Mouse (Mus musculus) G1E (cell line): ENCODE data around the gene Fam222a.

Experiments
- CTCF ChIP-seq: IDR thresholded peaks from 2 replicates; pipeline ENCODE4 v1.5.1; 2012; ENCODE audit warnings: low read depth, low read length, inconsistent platforms, mixed read lengths
- GATA1 ChIP-seq: IDR thresholded peaks from 2 replicates; pipeline ENCODE4 v1.6.1; 2012; ENCODE audit warnings: borderline replicate concordance, low read length, inconsistent platforms, mixed read lengths
- GATA2 ChIP-seq: IDR thresholded peaks from 2 replicates; pipeline ENCODE4 v1.6.1; 2012; ENCODE audit warnings: low read depth, low read length, inconsistent platforms, borderline replicate concordance

DNA sequence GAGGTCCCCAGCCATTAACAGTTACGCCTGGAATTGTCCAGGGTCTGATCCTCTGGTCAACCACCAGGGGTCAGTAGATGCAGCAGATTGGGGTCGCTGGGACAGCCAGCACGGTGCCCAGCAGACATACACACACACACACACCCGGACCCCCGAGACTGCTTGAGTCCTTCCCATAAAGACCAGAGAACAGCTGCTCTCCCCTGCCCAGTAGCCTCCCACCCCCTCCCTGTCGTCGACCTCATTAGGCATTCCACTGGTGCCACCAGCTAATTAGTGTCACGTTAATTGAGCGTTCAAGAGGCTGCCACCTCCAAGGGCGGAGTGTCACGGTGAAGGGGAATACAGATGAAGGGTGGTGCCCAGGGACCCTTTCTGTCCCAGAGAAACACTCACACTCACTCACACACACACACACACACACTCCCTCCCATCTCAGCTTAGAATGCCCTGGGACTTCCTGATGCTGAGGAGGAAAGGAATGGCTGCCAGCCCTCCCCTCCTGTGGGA lies 37.0 kb downstream of the Fam222a start:
- TF ChIP-seq CTCF (no peak), GATA2 (no peak), GATA1 (no peak)
